Mouse (Mus musculus) testis, adult 2 months (tissue): ENCODE results near the gene Kcnj15. TPM values are rescaled to one million over a fixed set of nuclear protein-coding genes. Genes with fewer than 3 reads are reported as not detected.

Experiments
- H3K27ac ChIP-seq: fragments of 200-500 bp; 2 replicates; pipeline ENCODE4 v1.5.1; 2012; ENCODE audit warnings: low read depth, low read length; ENCODE audit not compliant: control insufficient read depth, insufficient read depth
- H3K27me3 ChIP-seq: fragments of 200-500 bp; 2 replicates; pipeline ENCODE4 v1.6.1; 2012; ENCODE audit warnings: mild to moderate bottlenecking, low read length, moderate library complexity; ENCODE audit not compliant: control insufficient read depth, insufficient read depth
- H3K36me3 ChIP-seq: fragments of 200-500 bp; 2 replicates; pipeline ENCODE4 v1.6.1; 2012; ENCODE audit warnings: mild to moderate bottlenecking, low read length; ENCODE audit not compliant: control insufficient read depth, insufficient read depth
- H3K4me1 ChIP-seq: fragments of 200-500 bp; 2 replicates; pipeline ENCODE4 v1.6.1; 2012; ENCODE audit warnings: low read length; ENCODE audit not compliant: control insufficient read depth, insufficient read depth
- H3K4me3 ChIP-seq: fragments of 200-500 bp; 2 replicates; pipeline ENCODE4 v1.5.1; 2012; ENCODE audit warnings: low read depth, mild to moderate bottlenecking, low read length, moderate library complexity, mixed read lengths; ENCODE audit not compliant: control insufficient read depth
- CTCF ChIP-seq: fragments of 200-500 bp; IDR thresholded peaks from 2 replicates; pipeline ENCODE4 v1.5.1; 2012; ENCODE audit warnings: low read depth, mild to moderate bottlenecking, inconsistent platforms, low read length, moderate library complexity; ENCODE audit not compliant: control insufficient read depth, insufficient read depth, insufficient replicate concordance
- POLR2A ChIP-seq: fragments of 200-500 bp; IDR thresholded peaks from 2 replicates; pipeline ENCODE4 v1.6.1; 2012; ENCODE audit warnings: low read depth, mild to moderate bottlenecking, inconsistent platforms, low read length, moderate library complexity; ENCODE audit not compliant: control insufficient read depth
- polyA plus RNA-seq: library from polyadenylated mRNA; depleted of rRNA; stranded (reverse); fragments of >200 nt; gene quantifications from 2 replicates; pipeline ENCODE4 v1.2.3, GENCODE M21; 2012

The Kcnj15 gene
- polyA plus RNA-seq, 1 experiment, result 0.12 TPM

DNA sequence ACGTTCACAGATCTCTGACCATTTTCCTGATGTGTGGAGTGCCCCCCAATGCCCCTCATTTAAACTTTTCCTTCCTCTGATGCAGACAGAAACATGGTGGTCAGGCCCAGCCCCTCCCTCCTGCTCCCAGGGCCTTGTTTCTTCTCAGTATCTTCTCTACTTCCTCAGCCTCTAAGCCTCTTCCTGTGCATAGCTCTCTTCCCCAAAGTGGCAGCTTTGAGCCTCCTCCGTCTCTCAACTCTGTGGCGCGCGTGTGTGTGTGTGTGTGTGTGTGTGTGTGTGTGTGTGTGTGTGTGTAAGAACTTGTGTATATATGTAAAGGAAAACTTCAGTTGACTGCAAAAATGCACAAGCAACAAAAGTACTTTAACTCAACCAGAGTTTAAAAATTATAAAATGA lies 38.6 kb upstream of the Kcnj15 start:
- Histone ChIP-seq H3K27me3 (no peaks in the 10 kb centered on the region), H3K36me3 (no peaks in the 10 kb centered on the region), H3K4me1 (no peaks in the 10 kb centered on the region), H3K27ac (no peak overlapping the region), H3K4me3 (no peak overlapping the region)
- no peak for TF ChIP-seq CTCF
- TF ChIP-seq POLR2A, result no peak

DNA sequence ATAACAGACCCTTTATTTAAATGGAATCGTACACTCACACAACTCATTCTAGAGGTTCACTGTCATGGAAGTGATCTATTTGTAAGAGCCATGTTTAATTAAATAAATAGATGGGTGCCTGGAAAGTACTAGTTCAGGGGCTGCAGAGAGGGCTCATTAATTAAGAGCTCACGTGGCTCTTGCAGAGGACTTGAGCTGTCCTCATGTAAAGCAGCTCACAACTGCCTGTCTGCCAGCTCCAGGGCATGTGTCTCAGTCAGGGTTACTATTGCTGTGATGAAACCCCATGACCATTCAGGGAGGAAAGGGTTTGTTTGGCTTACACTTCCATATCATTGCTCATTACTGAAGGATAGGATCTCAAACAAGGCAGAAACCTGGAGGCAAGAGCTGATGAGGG lies 37.9 kb upstream of the Kcnj15 start:
- TF ChIP-seq POLR2A, result no peak
- no peak for TF ChIP-seq CTCF
- Histone ChIP-seq H3K27ac (no peak overlapping the region), H3K4me3 (no peak overlapping the region), H3K4me1 (no peaks in the 10 kb centered on the region), H3K27me3 (no peaks in the 10 kb centered on the region), H3K36me3 (no peaks in the 10 kb centered on the region)

DNA sequence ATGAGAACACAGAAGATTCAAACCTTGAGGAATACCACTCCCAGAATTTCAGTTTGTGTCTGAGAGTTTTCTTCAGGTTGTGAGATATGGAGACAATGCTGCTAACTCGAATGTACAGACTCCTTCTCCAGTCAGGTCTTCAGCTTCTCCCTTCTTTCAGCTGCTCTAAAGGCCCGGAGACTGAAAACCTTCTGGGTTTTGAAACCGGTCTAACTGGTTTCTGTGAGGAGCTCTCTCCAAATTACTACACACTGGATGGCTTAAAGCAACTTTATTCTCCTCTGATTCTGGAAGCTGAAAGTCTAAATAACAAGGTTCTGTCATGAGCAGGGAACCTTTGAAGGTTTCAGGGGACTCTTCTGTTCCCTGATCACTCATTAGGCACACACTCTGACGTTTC lies 36.3 kb upstream of the Kcnj15 start:
- Histone ChIP-seq H3K4me3 (no peak overlapping the region), H3K27me3 (no peaks in the 10 kb centered on the region), H3K36me3 (no peaks in the 10 kb centered on the region), H3K4me1 (no peaks in the 10 kb centered on the region), H3K27ac (no peak overlapping the region)
- TF ChIP-seq CTCF (no peak), POLR2A (no peak)

DNA sequence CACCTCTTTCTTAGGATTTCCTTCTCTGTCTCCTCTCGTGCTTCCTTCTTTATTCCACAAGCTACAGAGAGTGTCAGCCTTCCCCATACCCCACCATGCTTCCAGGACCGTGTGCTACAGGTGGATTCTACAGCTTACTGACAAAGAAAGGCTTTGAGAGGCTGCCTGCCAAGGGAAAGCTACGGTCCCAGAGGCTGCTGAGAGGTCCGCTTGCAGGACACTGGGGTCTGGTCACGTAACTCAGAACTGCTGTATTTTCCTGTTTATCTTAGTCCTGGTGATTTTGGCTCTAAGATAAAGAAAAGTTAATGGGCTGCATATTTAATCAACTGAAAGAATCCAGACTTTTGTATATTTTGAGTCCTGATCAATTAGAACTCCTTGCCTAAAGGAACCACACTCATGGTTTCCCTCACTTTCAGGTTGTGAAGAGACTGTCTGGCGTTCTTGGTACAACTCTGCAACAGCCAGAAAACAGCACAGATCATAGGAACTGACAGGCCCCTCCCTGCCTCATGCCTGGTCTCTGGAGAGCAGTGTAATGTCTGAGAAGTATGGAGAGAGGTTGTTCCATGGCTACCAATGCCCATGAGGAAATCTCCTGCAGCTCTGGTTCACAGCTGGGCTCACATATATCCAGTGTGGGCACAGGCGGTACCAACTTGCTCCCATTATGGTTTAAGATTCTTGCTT lies 35.2 kb upstream of the Kcnj15 start:
- H3K27me3 ChIP-seq, result no peaks in the 10 kb centered on the region
- no peak for TF ChIP-seq CTCF
- no peak for TF ChIP-seq POLR2A
- no peak overlapping the region for H3K4me3 ChIP-seq
- H3K36me3 ChIP-seq, result no peaks in the 10 kb centered on the region
- no peaks in the 10 kb centered on the region for H3K4me1 ChIP-seq
- no peak overlapping the region for H3K27ac ChIP-seq

DNA sequence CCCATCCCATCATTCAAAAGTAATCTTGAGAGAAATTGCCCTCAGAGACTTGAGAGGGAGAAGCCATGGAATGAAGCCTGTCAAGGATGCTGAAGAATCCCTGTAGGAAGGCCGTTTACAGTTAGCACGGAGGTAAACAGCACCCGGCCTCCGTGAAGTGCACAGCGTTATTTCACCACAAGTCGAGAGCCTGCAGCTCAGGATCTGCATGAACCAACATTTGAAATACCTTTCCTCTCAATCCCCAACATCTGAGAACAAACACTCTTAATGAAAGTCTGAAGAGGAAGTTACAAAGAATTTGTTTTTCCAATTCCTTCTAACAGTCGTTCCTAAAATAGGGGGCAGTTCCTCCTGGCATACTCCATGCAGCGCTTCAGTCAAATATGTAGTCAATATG lies 33.9 kb upstream of the Kcnj15 start:
- Histone ChIP-seq H3K27me3 (no peaks in the 10 kb centered on the region), H3K27ac (no peak overlapping the region), H3K4me3 (no peak overlapping the region), H3K4me1 (no peaks in the 10 kb centered on the region), H3K36me3 (no peaks in the 10 kb centered on the region)
- no peak for TF ChIP-seq POLR2A
- TF ChIP-seq CTCF, result no peak

DNA sequence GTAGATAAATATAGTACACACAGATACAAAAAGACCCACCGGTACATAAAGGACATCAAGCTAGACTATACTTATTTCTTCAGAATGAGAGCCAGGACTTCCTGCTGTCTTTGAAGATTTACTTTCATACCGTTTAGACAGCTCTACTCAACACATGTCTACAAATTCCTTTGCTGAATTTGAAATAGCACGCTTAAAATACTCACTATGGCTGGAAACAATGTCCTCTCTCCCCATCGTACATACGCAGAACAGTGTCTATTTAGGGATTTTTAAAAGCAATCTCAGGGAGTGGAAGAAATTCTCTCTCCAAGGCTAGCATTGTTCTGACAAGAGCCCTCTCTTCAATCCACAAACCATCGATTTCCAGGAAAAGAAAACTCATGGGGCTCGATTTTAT lies 32.1 kb upstream of the Kcnj15 start:
- no peaks in the 10 kb centered on the region for H3K36me3 ChIP-seq
- H3K4me3 ChIP-seq, result no peak overlapping the region
- H3K27ac ChIP-seq, result no peak overlapping the region
- no peaks in the 10 kb centered on the region for H3K4me1 ChIP-seq
- no peak for TF ChIP-seq CTCF
- TF ChIP-seq POLR2A, result no peak
- H3K27me3 ChIP-seq, result no peaks in the 10 kb centered on the region

DNA sequence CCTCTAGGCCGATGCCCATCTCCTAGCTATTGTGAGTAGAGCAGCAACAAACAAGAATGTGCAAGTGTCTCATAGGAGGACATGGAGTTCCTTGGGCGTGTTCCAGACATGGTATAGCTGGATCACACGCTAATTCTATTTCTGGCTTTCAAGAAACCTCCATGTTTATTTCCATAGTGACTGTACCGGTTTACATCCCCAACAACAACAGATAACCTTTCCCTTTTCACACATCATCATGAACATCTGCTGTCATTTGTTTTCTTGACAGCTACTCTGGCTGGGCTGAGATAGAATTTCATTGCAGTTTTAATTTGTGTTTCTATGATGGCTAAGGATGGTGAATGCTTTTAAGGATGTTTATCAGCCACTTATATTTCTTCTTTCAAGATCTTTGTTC lies 25.6 kb upstream of the Kcnj15 start:
- no peak overlapping the region for H3K27ac ChIP-seq
- H3K4me1 ChIP-seq, result no peaks in the 10 kb centered on the region
- no peak overlapping the region for H3K4me3 ChIP-seq
- TF ChIP-seq POLR2A (no peak), CTCF (no peak)
- H3K36me3 ChIP-seq, result no peaks in the 10 kb centered on the region
- H3K27me3 ChIP-seq, result no peaks in the 10 kb centered on the region
